Mouse (Mus musculus): ENCODE data around the gene Crp. TPM values are rescaled to one million over a fixed set of nuclear protein-coding genes. Genes with fewer than 3 reads are reported as not detected.

Crp gene
- polyA plus RNA-seq, 1 experiment from 2014 or later = 0.69 TPM

DNA sequence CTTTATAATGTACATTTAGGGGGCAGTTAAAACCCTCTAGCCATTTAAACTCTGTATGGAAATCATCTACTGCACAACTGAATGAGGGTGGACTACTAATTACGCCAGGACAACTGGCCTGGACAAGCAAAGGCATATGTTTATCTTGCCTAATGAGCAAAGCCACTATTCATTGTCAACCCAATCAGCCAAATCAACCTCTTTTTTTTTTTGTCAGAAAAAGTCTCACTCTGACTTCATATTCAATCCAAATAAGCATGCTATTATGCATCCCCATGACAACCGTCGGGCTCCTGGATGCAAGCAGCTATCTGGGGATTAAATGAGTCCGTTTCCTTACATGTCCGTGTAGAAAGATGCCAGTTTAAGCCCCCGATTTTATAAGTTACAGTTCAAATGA is 30.3 kb upstream of the Crp start:
- Histone ChIP-seq H3K4me1 (ENCODE audit: insufficient read depth, low read length) (no peaks in the 10 kb centered on the region), H3K9ac (replicated peaks; ENCODE audit: low read length) (no peak overlapping the region), H3K27me3 (ENCODE audit: insufficient read depth, low read length) (no peaks in the 10 kb centered on the region), H3K9me3 (ENCODE audit: low read length) (no peaks in the 10 kb centered on the region), H3K4me2 (replicated peaks; ENCODE audit: low read depth, low read length) (no peak overlapping the region), H3K27ac (ENCODE audit: low read length) (no peak overlapping the region), H3K4me3 (ENCODE audit: low read length) (no peak overlapping the region), H3K36me3 (ENCODE audit: insufficient read depth, low read length) (no peaks in the 10 kb centered on the region)
- WGBS = 77% methylated on average over 6 of the region's 6 CpGs
- ATAC-seq (ENCODE audit: low FRiP score, low TSS enrichment) = no peak

DNA sequence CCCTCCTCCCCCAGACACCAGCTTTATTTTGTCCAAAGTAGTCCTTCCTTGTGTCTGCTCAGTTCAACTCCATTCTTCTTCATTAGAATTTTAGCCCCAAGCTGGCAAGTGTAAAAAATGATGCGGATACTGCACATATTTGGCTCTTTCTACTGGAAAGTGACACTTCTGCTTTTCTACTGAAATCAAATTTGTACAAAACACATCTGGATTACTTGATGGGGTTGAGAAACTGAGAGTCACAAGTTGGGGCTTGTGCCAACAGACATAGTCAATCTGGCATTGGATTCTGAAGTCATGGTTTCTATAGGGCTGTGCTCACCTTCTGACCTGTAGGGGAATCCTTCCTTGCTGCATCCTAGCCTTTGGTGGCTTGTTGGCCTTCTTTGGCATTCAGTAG is 27.1 kb upstream of the Crp start:
- WGBS = 81% methylated on average over 1 of the region's 1 CpGs
- no peak for ATAC-seq (ENCODE audit: low FRiP score, low TSS enrichment)

DNA sequence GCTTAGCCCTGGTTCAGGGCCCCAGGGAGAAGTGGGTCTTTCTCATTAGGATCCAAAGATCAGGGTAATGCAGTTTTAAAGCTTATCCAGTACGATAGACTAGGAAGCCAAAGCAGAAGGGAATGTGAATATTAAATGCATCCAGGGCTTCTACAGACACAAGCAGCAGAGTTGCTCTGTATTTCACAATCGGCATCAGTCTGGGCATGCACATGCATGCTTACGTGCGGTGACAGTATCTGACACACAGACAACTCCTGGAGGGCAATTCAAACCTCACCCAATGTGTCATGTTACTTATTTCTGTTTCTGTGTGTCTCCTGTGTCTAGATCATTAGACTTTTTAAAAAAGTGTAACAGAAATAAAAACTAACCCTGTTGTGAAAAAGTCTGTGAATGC is 17.1 kb upstream of the Crp start:
- Histone ChIP-seq H3K27me3 (ENCODE audit: insufficient read depth, low read length) (no peaks in the 10 kb centered on the region), H3K36me3 (ENCODE audit: insufficient read depth, low read length) (no peaks in the 10 kb centered on the region), H3K9ac (replicated peaks; ENCODE audit: low read length) (no peak overlapping the region), H3K4me1 (ENCODE audit: insufficient read depth, low read length) (no peaks in the 10 kb centered on the region), H3K4me2 (replicated peaks; ENCODE audit: low read depth, low read length) (no peak overlapping the region), H3K4me3 (ENCODE audit: low read length) (no peak overlapping the region), H3K9me3 (ENCODE audit: low read length) (peaks cover 2% of the 10 kb centered on the region; the same call in 1 of the 2 replicates), H3K27ac (ENCODE audit: low read length) (no peak overlapping the region)
- 81% methylated on average over 4 of the region's 4 CpGs for WGBS
- ATAC-seq (ENCODE audit: low FRiP score, low TSS enrichment) = no peak

More for the DNA sequence above, 27.1 kb upstream of the Crp start:
- no peak overlapping the region for H3K9ac ChIP-seq (replicated peaks; ENCODE audit: low read length)
- H3K27ac ChIP-seq (ENCODE audit: low read length) = no peak overlapping the region
- H3K9me3 ChIP-seq (ENCODE audit: low read length) = no peaks in the 10 kb centered on the region
- no peaks in the 10 kb centered on the region for H3K4me1 ChIP-seq (ENCODE audit: insufficient read depth, low read length)
- H3K4me3 ChIP-seq (ENCODE audit: low read length) = no peak overlapping the region
- no peak overlapping the region for H3K4me2 ChIP-seq (replicated peaks; ENCODE audit: low read depth, low read length)
- no peaks in the 10 kb centered on the region for H3K27me3 ChIP-seq (ENCODE audit: insufficient read depth, low read length)
- H3K36me3 ChIP-seq (ENCODE audit: insufficient read depth, low read length) = no peaks in the 10 kb centered on the region

GRCm38 (mm10) chr1:172683551-172683950 is 14.3 kb upstream of the Crp start:
- Histone ChIP-seq H3K27me3 (ENCODE audit: insufficient read depth, low read length) (no peaks in the 10 kb centered on the region), H3K9ac (replicated peaks; ENCODE audit: low read length) (no peak overlapping the region), H3K27ac (ENCODE audit: low read length) (no peak overlapping the region), H3K9me3 (ENCODE audit: low read length) (peaks cover 2% of the 10 kb centered on the region; the same call in 1 of the 2 replicates), H3K4me1 (ENCODE audit: insufficient read depth, low read length) (no peaks in the 10 kb centered on the region), H3K4me3 (ENCODE audit: low read length) (no peak overlapping the region), H3K4me2 (replicated peaks; ENCODE audit: low read depth, low read length) (no peak overlapping the region), H3K36me3 (ENCODE audit: insufficient read depth, low read length) (no peaks in the 10 kb centered on the region)
- WGBS = 83% methylated on average over 5 of the region's 5 CpGs
- ATAC-seq (ENCODE audit: low FRiP score, low TSS enrichment) = no peak

- no peaks in the 10 kb centered on the region for H3K4me1 ChIP-seq (ENCODE audit: insufficient read depth, low read length)
- H3K9ac ChIP-seq (replicated peaks; ENCODE audit: low read length) = no peak overlapping the region
- H3K27me3 ChIP-seq (ENCODE audit: insufficient read depth, low read length) = no peaks in the 10 kb centered on the region
- whole genome bisulfite sequencing = 78% methylated on average over 1 of the region's 1 CpGs
- H3K36me3 ChIP-seq (ENCODE audit: insufficient read depth, low read length) = no peaks in the 10 kb centered on the region
- H3K9me3 ChIP-seq (ENCODE audit: low read length) = peaks cover 2% of the 10 kb centered on the region; the same call in 1 of the 2 replicates
- no peak overlapping the region for H3K4me3 ChIP-seq (ENCODE audit: low read length)
- H3K4me2 ChIP-seq (replicated peaks; ENCODE audit: low read depth, low read length) = no peak overlapping the region
- ATAC-seq (ENCODE audit: low FRiP score, low TSS enrichment) = no peak
- H3K27ac ChIP-seq (ENCODE audit: low read length) = no peak overlapping the region
Measured at GRCm38 (mm10) chr1:172683957-172684356, 13.9 kb upstream of the Crp start.

DNA sequence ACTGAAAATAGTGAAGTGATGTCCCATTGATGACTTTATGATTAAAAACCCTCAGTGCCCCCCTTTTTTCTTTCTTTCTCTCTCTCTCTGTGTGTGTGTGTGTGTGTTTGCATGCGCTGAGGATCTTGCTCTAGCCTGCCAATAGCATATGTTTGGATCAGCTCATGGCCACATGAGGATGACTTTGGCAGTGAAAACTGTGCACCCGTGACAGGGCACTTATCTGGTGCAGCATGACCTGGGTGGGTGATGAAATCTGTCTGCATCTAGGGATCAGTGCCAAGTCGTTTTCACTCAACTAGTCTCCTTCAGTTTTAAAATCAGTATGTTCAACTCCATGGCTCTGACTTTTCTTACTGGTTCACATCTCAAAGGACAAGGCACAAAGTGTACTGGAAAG is 12.7 kb upstream of the Crp start:
- Histone ChIP-seq H3K9ac (replicated peaks; ENCODE audit: low read length) (no peak overlapping the region), H3K4me2 (replicated peaks; ENCODE audit: low read depth, low read length) (no peak overlapping the region), H3K27ac (ENCODE audit: low read length) (no peak overlapping the region), H3K4me3 (ENCODE audit: low read length) (no peak overlapping the region), H3K36me3 (ENCODE audit: insufficient read depth, low read length) (no peaks in the 10 kb centered on the region), H3K27me3 (ENCODE audit: insufficient read depth, low read length) (no peaks in the 10 kb centered on the region), H3K4me1 (ENCODE audit: insufficient read depth, low read length) (no peaks in the 10 kb centered on the region), H3K9me3 (ENCODE audit: low read length) (peaks cover 2% of the 10 kb centered on the region; the same call in 1 of the 2 replicates)
- WGBS = 69% methylated on average over 3 of the region's 3 CpGs
- ATAC-seq (ENCODE audit: low FRiP score, low TSS enrichment) = no peak

GRCm38 (mm10) chr1:172697422-172697821 is 433 bp upstream of the Crp start:
- H3K36me3 ChIP-seq (ENCODE audit: insufficient read depth, low read length) = no peaks in the 10 kb centered on the region
- ATAC-seq (ENCODE audit: low FRiP score, low TSS enrichment) = no peak
- H3K4me1 ChIP-seq (ENCODE audit: insufficient read depth, low read length) = no peaks in the 10 kb centered on the region
- H3K27ac ChIP-seq (ENCODE audit: low read length) = no peak overlapping the region
- no peaks in the 10 kb centered on the region for H3K9me3 ChIP-seq (ENCODE audit: low read length)
- no peaks in the 10 kb centered on the region for H3K27me3 ChIP-seq (ENCODE audit: insufficient read depth, low read length)
- no peak overlapping the region for H3K4me2 ChIP-seq (replicated peaks; ENCODE audit: low read depth, low read length)
- no peak overlapping the region for H3K9ac ChIP-seq (replicated peaks; ENCODE audit: low read length)
- H3K4me3 ChIP-seq (ENCODE audit: low read length) = no peak overlapping the region

DNA sequence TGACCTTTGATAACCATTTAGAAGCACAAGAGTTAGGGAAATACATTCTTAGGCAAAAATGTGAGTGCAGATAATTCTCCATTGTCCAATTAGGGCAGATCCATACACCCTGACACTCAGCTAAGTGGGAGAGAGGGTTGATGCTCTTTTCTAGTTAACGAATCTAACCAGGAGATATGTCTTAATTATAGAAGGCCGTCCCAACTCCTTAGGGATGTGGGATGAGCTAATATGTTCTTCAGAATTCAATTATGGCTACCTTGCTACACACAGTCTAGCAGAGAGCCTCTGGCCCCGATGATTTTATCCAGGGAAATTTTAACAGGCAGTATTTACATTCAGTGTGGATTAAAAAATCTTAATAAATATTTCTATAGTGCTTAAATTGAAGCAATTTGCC is 3.0 kb downstream of the Crp start:
- no peaks in the 10 kb centered on the region for H3K36me3 ChIP-seq (ENCODE audit: insufficient read depth, low read length)
- ATAC-seq (ENCODE audit: low FRiP score, low TSS enrichment) = no peak
- 91% methylated on average over 3 of the region's 3 CpGs for WGBS

GRCm38 (mm10) chr1:172701381-172701780 is 3.5 kb downstream of the Crp start:
- H3K9me3 ChIP-seq (ENCODE audit: low read length) = no peaks in the 10 kb centered on the region
- ATAC-seq (ENCODE audit: low FRiP score, low TSS enrichment) = no peak
- H3K4me1 ChIP-seq (ENCODE audit: insufficient read depth, low read length) = no peaks in the 10 kb centered on the region
- no peak overlapping the region for H3K4me2 ChIP-seq (replicated peaks; ENCODE audit: low read depth, low read length)
- no peak overlapping the region for H3K9ac ChIP-seq (replicated peaks; ENCODE audit: low read length)
- 86% methylated on average over 2 of the region's 2 CpGs for WGBS
- H3K27me3 ChIP-seq (ENCODE audit: insufficient read depth, low read length) = no peaks in the 10 kb centered on the region
- H3K36me3 ChIP-seq (ENCODE audit: insufficient read depth, low read length) = no peaks in the 10 kb centered on the region
- no peak overlapping the region for H3K27ac ChIP-seq (ENCODE audit: low read length)
- no peak overlapping the region for H3K4me3 ChIP-seq (ENCODE audit: low read length)

More for the DNA sequence above, 3.0 kb downstream of the Crp start:
- Histone ChIP-seq H3K4me2 (replicated peaks; ENCODE audit: low read depth, low read length) (no peak overlapping the region), H3K27ac (ENCODE audit: low read length) (no peak overlapping the region), H3K9ac (replicated peaks; ENCODE audit: low read length) (no peak overlapping the region), H3K4me3 (ENCODE audit: low read length) (no peak overlapping the region), H3K9me3 (ENCODE audit: low read length) (no peaks in the 10 kb centered on the region), H3K27me3 (ENCODE audit: insufficient read depth, low read length) (no peaks in the 10 kb centered on the region), H3K4me1 (ENCODE audit: insufficient read depth, low read length) (no peaks in the 10 kb centered on the region)

DNA sequence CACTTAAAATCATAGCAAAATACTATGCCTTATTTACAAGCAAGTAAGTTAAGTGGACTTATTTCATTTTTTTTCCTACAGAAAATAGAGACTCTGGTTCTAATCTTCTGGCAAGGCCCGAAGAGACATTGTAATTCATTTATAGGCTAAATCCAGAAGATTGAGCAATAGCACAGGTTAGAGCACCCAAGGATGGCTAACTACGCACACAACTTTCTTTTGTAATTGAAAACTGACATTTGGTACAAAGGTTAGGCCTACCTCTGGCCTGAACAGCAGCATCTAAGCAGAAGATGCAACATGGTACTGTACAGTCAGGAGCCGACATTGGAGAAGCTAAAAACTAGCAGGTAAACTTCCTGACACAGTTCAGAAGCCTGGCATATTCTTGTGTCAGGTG is 4.0 kb downstream of the Crp start:
- Histone ChIP-seq H3K27ac (ENCODE audit: low read length) (no peak overlapping the region), H3K4me3 (ENCODE audit: low read length) (no peak overlapping the region), H3K4me2 (replicated peaks; ENCODE audit: low read depth, low read length) (no peak overlapping the region), H3K9ac (replicated peaks; ENCODE audit: low read length) (no peak overlapping the region), H3K36me3 (ENCODE audit: insufficient read depth, low read length) (no peaks in the 10 kb centered on the region), H3K27me3 (ENCODE audit: insufficient read depth, low read length) (no peaks in the 10 kb centered on the region), H3K4me1 (ENCODE audit: insufficient read depth, low read length) (no peaks in the 10 kb centered on the region), H3K9me3 (ENCODE audit: low read length) (no peaks in the 10 kb centered on the region)
- whole genome bisulfite sequencing = 92% methylated on average over 3 of the region's 3 CpGs
- no peak for ATAC-seq (ENCODE audit: low FRiP score, low TSS enrichment)

DNA sequence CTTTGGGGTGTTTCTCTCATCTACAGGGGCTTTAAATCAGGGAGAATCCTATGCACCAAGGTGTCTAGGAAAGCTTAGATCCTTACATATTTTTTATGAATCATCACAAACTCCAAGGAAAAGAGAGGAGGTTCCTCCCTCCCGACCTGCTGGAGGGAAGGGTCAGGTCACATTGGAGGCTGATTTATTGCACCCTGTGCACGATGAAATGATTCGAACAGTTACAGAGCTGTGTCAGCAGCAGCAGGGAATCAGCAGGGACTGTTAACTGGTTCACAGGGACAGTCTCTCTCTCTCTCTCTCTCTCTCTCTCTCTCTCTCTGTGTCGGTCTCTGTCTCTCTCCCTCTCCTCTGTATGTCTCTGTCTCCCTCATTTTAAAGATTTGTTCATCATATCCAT is 6.9 kb downstream of the Crp start:
- Histone ChIP-seq H3K4me3 (ENCODE audit: low read length) (no peak overlapping the region), H3K4me1 (ENCODE audit: insufficient read depth, low read length) (no peaks in the 10 kb centered on the region), H3K9me3 (ENCODE audit: low read length) (no peaks in the 10 kb centered on the region), H3K36me3 (ENCODE audit: insufficient read depth, low read length) (no peaks in the 10 kb centered on the region), H3K9ac (replicated peaks; ENCODE audit: low read length) (no peak overlapping the region), H3K27ac (ENCODE audit: low read length) (no peak overlapping the region), H3K4me2 (replicated peaks; ENCODE audit: low read depth, low read length) (no peak overlapping the region), H3K27me3 (ENCODE audit: insufficient read depth, low read length) (no peaks in the 10 kb centered on the region)
- 15% methylated on average over 4 of the region's 4 CpGs for WGBS
- no peak for ATAC-seq (ENCODE audit: low FRiP score, low TSS enrichment)
